Mouse (Mus musculus): ENCODE results near the gene Emilin3.

Emilin3 gene

GRCm38 (mm10) chr2:160872890-160873382 lies 39.2 kb downstream of the Emilin3 start, which contains the start of gene Zhx3:
Gene Zhx3 (minus strand): TSS chr2:160872998.
- peak; percentile 91 for DNase-seq (ENCODE audit: low read depth, low spot score)

- peak; percentile 51 for DNase-seq (ENCODE audit: low read depth, low spot score)
Measured at GRCm38 (mm10) chr2:160872395-160872794, 39.7 kb downstream of the Emilin3 start.

- DNase-seq (ENCODE audit: low read depth, low spot score), result no peak
Measured at GRCm38 (mm10) chr2:160871310-160871709, 40.8 kb downstream of the Emilin3 start.

- no peak for DNase-seq (ENCODE audit: low read depth, low spot score)
Measured at GRCm38 (mm10) chr2:160869446-160869845, 42.7 kb downstream of the Emilin3 start.

GRCm38 (mm10) chr2:160865266-160865665 lies 46.9 kb downstream of the Emilin3 start:
- no peak for DNase-seq (ENCODE audit: low read depth, low spot score)

GRCm38 (mm10) chr2:160864112-160864511 lies 48.0 kb downstream of the Emilin3 start:
- DNase-seq (ENCODE audit: low read depth, low spot score), result no peak

- DNase-seq (ENCODE audit: low read depth, low spot score), result no peak
Measured at GRCm38 (mm10) chr2:160860363-160860762, 51.8 kb downstream of the Emilin3 start.
